Mouse (Mus musculus) hematopoietic stem cell, adult 5-6 weeks (primary cell): Measurements from ENCODE around the gene Mfap4. TPM values are rescaled to one million over a fixed set of nuclear protein-coding genes. Genes with fewer than 3 reads are reported as not detected.

ENCODE experiments used
- ATAC-seq, 2 experiments: fragments of 125-278 bp in 1 of 2; replicated peaks in 1 of 2; 2 replicates each; pipeline ENCODE4 v1.8.0; 2016 to 2017; ENCODE audit warnings: inconsistent platforms in 2 of 2, mild to moderate bottlenecking in 2 of 2, moderate number of reproducible peaks in 2 of 2, low read depth in 1 of 2, moderate TSS enrichment in 1 of 2; ENCODE audit not compliant: low FRiP score in 2 of 2, poor library complexity in 2 of 2, severe bottlenecking in 2 of 2, insufficient read depth in 1 of 2, low TSS enrichment in 1 of 2
- total RNA-seq: library from RNA; stranded (forward); fragments of 172-1452, 232-1000 nt; gene quantifications from 2 replicates; pipeline ENCODE4 v1.2.3, GENCODE M21; 2017

Mfap4 gene
- not detected in 2 replicates for total RNA-seq

DNA sequence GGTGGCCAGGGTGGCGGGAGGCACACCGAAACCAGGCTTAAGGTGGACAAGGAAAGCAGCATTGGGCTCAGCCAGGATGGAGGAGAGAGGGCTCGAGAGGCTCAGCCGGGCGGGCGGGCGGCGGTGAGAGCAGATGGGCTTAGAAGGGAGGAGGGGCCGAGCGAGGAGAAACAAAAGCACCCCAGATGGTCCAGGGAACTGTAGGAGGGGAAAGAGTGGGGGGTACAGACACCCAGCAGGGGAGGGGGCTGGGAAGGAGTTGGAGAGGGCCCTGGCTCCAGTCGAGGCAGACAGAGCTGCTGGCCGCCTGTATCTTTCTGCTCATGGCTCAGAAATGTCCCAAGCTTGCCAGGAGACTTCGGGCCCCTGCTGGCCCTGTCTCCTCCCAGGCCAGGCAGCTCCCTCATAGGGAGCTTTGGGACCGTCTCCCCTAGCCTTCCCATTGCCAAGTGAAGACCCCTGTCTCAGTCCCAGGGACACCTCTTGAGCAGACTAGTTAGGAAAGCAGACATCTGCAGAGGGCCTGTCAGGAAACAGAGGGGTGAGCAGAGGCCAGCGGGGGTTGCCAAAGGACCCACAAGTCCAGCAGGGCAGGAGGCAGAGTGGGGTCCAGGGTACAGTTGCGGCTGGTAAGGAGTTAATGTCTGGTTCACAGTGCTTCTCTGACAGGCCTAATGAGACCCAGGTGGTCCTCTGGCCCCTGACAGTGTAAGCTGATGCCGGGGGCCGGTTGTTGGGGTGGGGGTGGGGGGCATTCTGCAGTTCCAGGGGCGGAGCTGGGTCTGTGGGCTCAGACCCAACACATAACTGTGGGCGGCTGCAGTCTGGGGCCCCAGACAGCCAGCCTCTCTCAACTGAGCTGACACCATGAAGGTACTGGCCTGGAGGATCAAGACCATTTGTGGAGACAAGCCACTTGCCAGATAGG lies at the start of gene Mfap4:
Gene Mfap4 (plus strand): TSS at position 819 of the 928 bp plus-strand sequence.
- ATAC-seq = no peak

- ATAC-seq = no peak
These were observed 48.9 kb upstream of the Mfap4 start for GRCm38 (mm10) chr11:61436298-61436697.

DNA sequence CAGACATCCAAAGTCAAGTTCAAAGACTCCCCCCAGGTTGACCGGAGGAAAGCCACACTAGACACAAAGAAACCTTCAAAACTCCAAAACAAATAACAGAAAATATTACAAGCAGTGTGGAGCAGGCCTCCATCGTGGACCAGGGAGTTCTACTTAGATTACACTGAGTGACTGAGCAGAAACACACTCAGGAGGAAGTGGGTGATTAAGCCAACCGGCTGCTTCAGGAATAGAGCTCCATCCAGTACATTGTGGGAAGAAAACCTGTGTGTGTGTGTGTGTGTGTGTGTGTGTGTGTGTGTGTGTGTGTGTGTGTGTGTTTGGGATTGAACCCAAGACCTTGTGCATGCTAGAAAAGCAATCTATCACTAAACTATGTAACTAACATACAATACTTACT lies 46.1 kb upstream of the Mfap4 start:
- ATAC-seq = no peak; a peak in 1 of 4 replicates

- ATAC-seq = no peak
These were observed 44.8 kb upstream of the Mfap4 start for GRCm38 (mm10) chr11:61440416-61440815.

DNA sequence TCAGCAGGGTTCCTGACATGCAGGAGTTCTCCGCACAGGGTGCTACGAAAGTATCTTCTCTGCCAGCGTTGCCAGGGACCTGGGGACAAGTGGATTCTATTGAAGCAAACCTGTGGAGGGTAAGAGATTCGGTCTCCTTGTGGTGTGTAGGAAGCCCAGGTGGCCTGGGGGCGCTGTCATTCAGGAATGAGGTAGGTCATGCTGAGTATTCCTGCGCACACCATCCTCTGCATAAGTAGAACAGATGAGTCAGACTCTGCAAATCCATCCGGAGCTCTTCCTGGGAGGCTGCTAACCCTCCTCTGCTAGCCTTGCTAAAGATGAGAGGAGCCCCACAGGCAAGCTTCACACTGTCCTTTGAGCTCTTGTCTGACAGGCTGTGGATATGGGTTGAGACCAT lies 43.6 kb upstream of the Mfap4 start:
- ATAC-seq = no peak

GRCm38 (mm10) chr11:61443807-61444206 lies 41.4 kb upstream of the Mfap4 start:
- ATAC-seq = no peak

DNA sequence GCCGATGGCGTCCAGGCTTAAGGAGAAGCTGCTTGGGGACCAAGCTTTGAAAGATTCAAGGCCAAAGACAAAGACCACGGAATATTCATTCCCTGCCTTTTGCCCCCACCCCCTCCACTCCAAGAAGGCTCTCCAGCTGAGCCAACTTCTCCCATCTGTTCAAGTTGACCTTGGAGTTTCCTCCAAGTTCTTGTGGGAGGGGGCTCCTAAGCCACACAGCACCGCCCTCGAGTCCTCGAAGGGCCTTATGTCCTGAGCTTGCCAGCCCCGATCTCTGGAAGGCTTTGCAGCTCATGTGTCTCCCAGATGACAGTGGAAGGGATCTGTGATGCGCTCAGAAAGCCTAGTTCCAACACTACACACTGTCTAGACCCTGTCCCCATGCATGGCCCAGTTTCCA lies 37.9 kb upstream of the Mfap4 start:
- no peak for ATAC-seq

DNA sequence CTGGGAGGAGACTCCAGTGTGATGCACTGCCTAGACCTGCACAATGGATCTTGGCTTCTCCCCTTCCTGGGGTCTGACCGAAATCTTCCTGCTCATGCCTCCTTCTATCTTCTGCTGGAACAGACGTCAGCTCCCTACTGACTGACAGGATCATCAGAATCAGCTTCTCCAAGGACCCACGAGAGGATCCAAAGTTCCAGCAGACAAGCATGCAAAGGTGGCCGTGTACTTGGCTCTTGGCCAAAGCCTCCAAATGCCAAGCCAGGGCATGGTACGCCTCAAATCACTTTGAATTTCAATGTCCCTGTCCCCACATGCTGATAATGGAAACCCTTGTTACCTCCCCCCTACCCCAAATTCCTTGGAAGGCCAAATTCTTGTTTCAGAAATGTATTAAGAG lies 37.2 kb upstream of the Mfap4 start:
- no peak for ATAC-seq

GRCm38 (mm10) chr11:61448599-61449225 lies 36.5 kb upstream of the Mfap4 start:
- ATAC-seq = no peak

- ATAC-seq = no peak
These were observed 35.5 kb upstream of the Mfap4 start for GRCm38 (mm10) chr11:61449499-61450292.

- no peak for ATAC-seq
These were observed 21.2 kb upstream of the Mfap4 start for GRCm38 (mm10) chr11:61464071-61464470.

GRCm38 (mm10) chr11:61465422-61465821 lies 19.8 kb upstream of the Mfap4 start:
- no peak for ATAC-seq

DNA sequence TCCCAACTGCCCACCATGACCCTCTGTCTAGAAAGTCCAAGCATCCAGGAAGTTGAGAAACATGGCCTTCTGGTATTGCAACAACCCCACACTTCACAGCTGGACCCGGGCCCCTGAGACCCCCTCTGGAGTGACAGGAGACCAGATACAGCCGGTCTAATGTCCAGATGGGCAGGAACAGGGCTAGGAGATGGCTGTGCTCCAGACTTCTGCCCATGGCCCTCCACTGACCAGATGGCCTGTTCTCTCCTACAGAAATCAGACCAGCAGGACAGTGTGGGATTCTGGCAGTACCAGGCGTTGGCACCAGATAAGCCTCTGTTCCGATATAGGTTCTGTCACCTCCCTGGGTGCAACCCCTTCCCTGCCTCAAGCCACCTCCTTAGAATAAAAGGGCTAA lies 16.7 kb upstream of the Mfap4 start:
- no peak for ATAC-seq

DNA sequence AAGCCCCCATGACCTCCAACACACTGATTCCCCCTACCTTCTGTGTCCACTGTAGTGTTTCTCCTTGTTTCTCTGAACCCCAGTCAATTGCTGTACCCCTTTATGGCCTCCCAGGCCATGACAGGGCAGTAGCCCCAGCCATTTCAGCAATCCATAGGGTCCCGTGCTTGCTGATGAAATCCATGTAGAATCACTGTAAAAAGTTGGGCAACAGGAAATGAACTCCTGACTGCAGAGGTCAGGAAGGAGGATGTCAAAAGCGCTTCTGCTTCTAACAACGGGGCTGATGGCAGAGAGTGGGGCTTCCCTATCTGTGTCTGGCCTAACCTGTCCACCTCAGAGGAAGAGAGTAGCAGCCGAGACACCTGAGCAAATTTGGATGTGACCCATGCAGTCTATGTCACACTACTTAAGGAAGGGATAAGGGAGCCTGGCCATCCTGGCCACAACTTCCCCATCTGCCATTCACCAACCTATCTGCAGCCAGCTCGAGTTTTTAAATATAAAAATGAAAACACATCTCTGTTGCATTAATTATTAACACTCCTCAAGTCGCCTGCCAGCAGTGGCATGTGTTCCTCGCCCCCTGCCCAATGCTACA lies 15.8 kb upstream of the Mfap4 start:
- peak; percentile 56 to 69 for ATAC-seq

- ATAC-seq = no peak
These were observed 14.4 kb upstream of the Mfap4 start for GRCm38 (mm10) chr11:61470880-61471279.

- ATAC-seq = peak in 1 of 2 experiments; percentile 34; a peak in 1 of 4 replicates
These were observed 11.6 kb upstream of the Mfap4 start for GRCm38 (mm10) chr11:61473630-61474029.

DNA sequence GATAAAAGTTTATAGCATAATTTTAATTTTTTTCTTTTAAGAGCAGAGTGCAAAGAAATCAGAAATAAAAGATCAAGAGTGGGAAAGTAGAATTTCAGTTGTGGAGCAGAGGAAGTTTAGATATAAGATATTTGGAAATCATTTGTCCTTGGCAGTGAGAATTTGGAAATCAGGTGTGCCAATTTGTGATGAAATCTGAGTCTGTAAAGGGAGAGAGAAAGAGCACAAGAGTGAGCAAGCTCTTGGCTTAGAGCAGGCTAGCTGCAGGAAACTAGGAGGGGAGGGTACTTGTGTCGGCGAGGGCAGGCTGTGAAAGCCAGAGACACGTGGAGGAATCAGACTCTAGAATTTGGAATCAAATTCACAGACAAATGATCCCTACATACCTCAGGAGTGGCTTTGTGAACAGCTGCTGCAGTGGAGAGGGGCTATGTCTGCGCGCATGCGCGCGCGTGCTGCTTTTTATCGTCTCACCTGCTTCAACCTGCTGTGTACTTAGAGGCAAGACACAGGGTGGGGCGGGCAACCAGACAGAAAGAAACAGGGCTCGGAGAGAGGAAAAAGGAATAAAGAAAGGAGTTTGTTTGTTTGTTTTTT lies 8.3 kb upstream of the Mfap4 start:
- ATAC-seq = no peak
